Mouse (Mus musculus): ENCODE data around the gene Mccc1.

DNA sequence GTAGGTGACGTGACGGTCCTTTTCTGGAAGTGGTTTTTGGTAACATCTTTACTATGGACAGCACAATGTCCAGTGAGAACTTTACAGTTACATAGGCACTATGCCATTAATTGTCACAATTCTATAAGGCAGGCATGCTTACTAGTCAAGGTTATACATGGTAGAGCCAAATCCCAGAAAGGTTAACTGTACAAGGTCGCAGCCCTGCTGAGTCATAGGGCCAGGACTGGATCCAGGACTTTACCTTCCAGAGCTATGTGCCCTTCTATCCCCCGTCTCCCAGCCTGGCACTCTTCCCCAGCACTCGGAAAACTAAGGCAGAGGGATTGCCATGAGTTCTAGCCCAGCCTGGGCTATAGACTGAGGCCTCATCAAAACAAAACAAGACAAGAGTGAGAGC lies 36.6 kb downstream of the Mccc1 start:
- TF ChIP-seq CTCF (IDR thresholded peaks at IDR 0.05; ENCODE audit: borderline replicate concordance, insufficient read depth, low read depth, low read length), result no peak
- no peak for TF ChIP-seq POLR2A (IDR thresholded peaks at IDR 0.05; ENCODE audit: borderline replicate concordance, insufficient read depth, low read length)
